Mouse (Mus musculus) right cerebral cortex, postnatal 36 days (tissue): Measurements from ENCODE around the gene Thumpd1.

Source experiments
- DNase-seq, 2 experiments: peaks; one replicate each; pipeline ENCODE4 v3.0.0; 2022; ENCODE audit warnings: low spot score in 2 of 2, mixed read lengths in 1 of 2

The Thumpd1 gene

GRCm38 (mm10) chr7:119670925-119671324, 49.7 kb downstream of the Thumpd1 start:
- DNase-seq: no peak

GRCm38 (mm10) chr7:119670395-119670794, 50.2 kb downstream of the Thumpd1 start:
- DNase-seq: no peak

- no peak for DNase-seq
Observed at GRCm38 (mm10) chr7:119667893-119668292, 52.7 kb downstream of the Thumpd1 start.
